Mouse (Mus musculus) forelimb bud, embryonic 11.5 days (tissue): ENCODE data around the gene Tex2.

Experiments used
- DNase-seq: peaks from one replicate; pipeline ENCODE4 v3.0.0-alpha.2; 2012; ENCODE audit warnings: low read depth, low spot score

The Tex2 gene

GRCm38 (mm10) chr11:106486042-106486865 lies 127.0 kb downstream of the Tex2 start:
- no peak for DNase-seq

- DNase-seq = no peak
These were observed 127.6 kb downstream of the Tex2 start for GRCm38 (mm10) chr11:106485611-106486010.

- no peak for DNase-seq
These were observed 128.3 kb downstream of the Tex2 start for GRCm38 (mm10) chr11:106484875-106485274.

- DNase-seq = no peak
These were observed 130.4 kb downstream of the Tex2 start for GRCm38 (mm10) chr11:106482867-106483266.

- no peak for DNase-seq
These were observed 131.6 kb downstream of the Tex2 start for GRCm38 (mm10) chr11:106481651-106482050.

- DNase-seq = no peak
These were observed 132.7 kb downstream of the Tex2 start for GRCm38 (mm10) chr11:106480530-106480885.

- no peak for DNase-seq
These were observed 133.3 kb downstream of the Tex2 start for GRCm38 (mm10) chr11:106479619-106480529.

GRCm38 (mm10) chr11:106478745-106479144 lies 134.5 kb downstream of the Tex2 start:
- DNase-seq = no peak

GRCm38 (mm10) chr11:106477505-106478160 lies 135.6 kb downstream of the Tex2 start:
- DNase-seq = no peak

GRCm38 (mm10) chr11:106475309-106475708 lies 137.9 kb downstream of the Tex2 start:
- DNase-seq = no peak

GRCm38 (mm10) chr11:106471629-106472028 lies 141.6 kb downstream of the Tex2 start:
- DNase-seq = no peak

GRCm38 (mm10) chr11:106468509-106468908 lies 144.7 kb downstream of the Tex2 start:
- no peak for DNase-seq

GRCm38 (mm10) chr11:106465932-106466331 lies 147.3 kb downstream of the Tex2 start:
- no peak for DNase-seq

GRCm38 (mm10) chr11:106465545-106465903 lies 147.7 kb downstream of the Tex2 start:
- no peak for DNase-seq

GRCm38 (mm10) chr11:106464681-106465544 lies 148.3 kb downstream of the Tex2 start:
- DNase-seq = no peak

GRCm38 (mm10) chr11:106463845-106464244 lies 149.4 kb downstream of the Tex2 start:
- no peak for DNase-seq

GRCm38 (mm10) chr11:106462309-106462708 lies 150.9 kb downstream of the Tex2 start:
- no peak for DNase-seq

- DNase-seq = no peak
These were observed 151.9 kb downstream of the Tex2 start for GRCm38 (mm10) chr11:106461145-106461932.

- no peak for DNase-seq
These were observed 152.6 kb downstream of the Tex2 start for GRCm38 (mm10) chr11:106460671-106461070.

GRCm38 (mm10) chr11:106458540-106458939 lies 154.7 kb downstream of the Tex2 start:
- no peak for DNase-seq
